Mouse (Mus musculus) midbrain, embryonic 13.5 days (tissue): ENCODE data around the gene Cog7. TPM values are rescaled to one million over a fixed set of nuclear protein-coding genes. Genes with fewer than 3 reads are reported as not detected.

Experiments
- ATAC-seq: fragments of 200-750 bp; cut with Nextera tagmentation; 2 replicates; pipeline ENCODE4 v1.8.0; 2017; ENCODE audit warnings: mild to moderate bottlenecking, moderate TSS enrichment, moderate library complexity
- H3K27ac ChIP-seq: fragments of 300-500 bp; sonication (generic); 2 replicates; pipeline ENCODE4 v1.5.1; 2015; ENCODE audit warnings: inconsistent platforms, mild to moderate bottlenecking, moderate library complexity
- H3K27me3 ChIP-seq: fragments of 300-500 bp; sonication (generic); 2 replicates; pipeline ENCODE4 v1.6.1; 2015; ENCODE audit warnings: mild to moderate bottlenecking, inconsistent platforms
- H3K36me3 ChIP-seq: fragments of 300-500 bp; sonication (generic); 2 replicates; pipeline ENCODE4 v1.6.1; 2015; ENCODE audit warnings: mild to moderate bottlenecking, inconsistent platforms
- H3K4me1 ChIP-seq: fragments of 300-500 bp; sonication (generic); replicated peaks from 2 replicates; pipeline ENCODE4 v1.6.1; 2015; ENCODE audit warnings: inconsistent platforms
- H3K4me2 ChIP-seq: fragments of 300-500 bp; sonication (generic); replicated peaks from 2 replicates; pipeline ENCODE4 v1.6.1; 2015; ENCODE audit warnings: moderate library complexity, mild to moderate bottlenecking, inconsistent platforms
- H3K4me3 ChIP-seq: fragments of 300-500 bp; sonication (generic); replicated peaks from 2 replicates; pipeline ENCODE4 v1.5.1; 2015; ENCODE audit warnings: mild to moderate bottlenecking, inconsistent platforms
- H3K9ac ChIP-seq: fragments of 300-500 bp; sonication (generic); replicated peaks from 2 replicates; pipeline ENCODE4 v1.6.1; 2015; ENCODE audit warnings: mild to moderate bottlenecking, inconsistent platforms
- H3K9me3 ChIP-seq: fragments of 300-500 bp; sonication (generic); 2 replicates; pipeline ENCODE4 v1.6.1; 2016; ENCODE audit warnings: mild to moderate bottlenecking, inconsistent platforms
- WGBS: fragments of 180-500 bp; shearing (Covaris S2); methylation state at CpG from one replicate; pipeline ENCODE4 v1.1.7; 2015; 5-methylcytosine and 5-hydroxymethylcytosine counted together
- polyA plus RNA-seq: library from polyadenylated mRNA; unstranded; fragments of >200 nt; fragmentation: Nextera tagmentation; extraction: Ambion mirVana; gene quantifications from 2 replicates; pipeline ENCODE4 v1.2.1, GENCODE M21; 2015

The Cog7 gene
- polyA plus RNA-seq, 1 experiment from 2014 or later, result 20.6 TPM

GRCm38 (mm10) chr7:121931246-121931645 lies 50.3 kb downstream of the Cog7 start:
- H3K4me3 ChIP-seq, result no peak overlapping the region
- no peak for ATAC-seq
- no peaks in the 10 kb centered on the region for H3K9me3 ChIP-seq
- H3K4me1 ChIP-seq, result no peaks in the 10 kb centered on the region
- no peak overlapping the region for H3K9ac ChIP-seq
- H3K36me3 ChIP-seq, result peaks cover 58% of the 10 kb centered on the region
- WGBS, result 33% methylated on average over 7 of the region's 7 CpGs
- no peak overlapping the region for H3K27ac ChIP-seq
- no peak overlapping the region for H3K4me2 ChIP-seq
- H3K27me3 ChIP-seq, result no peaks in the 10 kb centered on the region

DNA sequence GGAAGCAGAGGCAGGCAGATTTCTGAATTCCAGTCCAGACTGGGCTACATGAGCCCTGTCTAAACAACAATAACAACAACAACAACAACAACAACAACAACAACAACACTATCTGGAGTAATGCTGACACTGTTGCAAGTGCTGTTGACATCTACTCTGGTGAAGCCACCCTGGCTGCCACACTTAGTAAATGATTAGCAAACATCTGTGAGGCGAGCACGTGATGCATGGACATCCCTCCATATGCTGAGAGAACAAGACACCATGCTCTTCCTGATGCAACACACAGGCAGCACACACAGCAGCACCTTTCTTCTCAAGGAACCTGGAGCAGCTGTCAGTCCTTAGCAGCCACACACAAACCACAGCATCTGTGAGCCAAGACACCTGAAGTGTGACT lies 53.6 kb downstream of the Cog7 start:
- Histone ChIP-seq H3K9ac (no peak overlapping the region), H3K4me3 (no peak overlapping the region), H3K27me3 (no peaks in the 10 kb centered on the region), H3K4me1 (no peaks in the 10 kb centered on the region), H3K27ac (no peak overlapping the region), H3K9me3 (no peaks in the 10 kb centered on the region), H3K4me2 (no peak overlapping the region), H3K36me3 (peaks cover 67% of the 10 kb centered on the region)
- 94% methylated on average over 2 of the region's 2 CpGs for WGBS
- ATAC-seq, result no peak

DNA sequence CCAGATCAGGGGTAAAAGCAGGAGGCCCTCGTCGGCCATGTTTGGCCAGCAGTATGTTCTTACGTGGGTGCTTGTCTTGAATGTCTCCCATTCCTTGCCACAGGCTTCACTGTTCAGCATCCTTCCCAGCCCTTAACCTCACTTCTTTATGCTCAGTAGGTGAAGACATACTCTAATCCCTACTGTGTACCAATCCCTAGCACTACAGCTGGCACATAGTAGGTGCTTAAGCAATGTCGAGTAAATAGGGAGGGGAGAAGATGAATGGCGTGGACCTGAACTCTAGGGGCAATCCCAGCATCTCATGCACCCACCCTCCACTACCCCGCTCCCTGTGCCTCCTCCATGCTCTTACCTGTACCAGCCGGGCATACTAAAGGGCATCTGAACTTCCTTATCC lies 57.1 kb downstream of the Cog7 start:
- Histone ChIP-seq H3K9me3 (no peaks in the 10 kb centered on the region), H3K4me3 (no peak overlapping the region), H3K9ac (no peak overlapping the region), H3K4me1 (no peaks in the 10 kb centered on the region), H3K36me3 (peaks cover 57% of the 10 kb centered on the region), H3K4me2 (no peak overlapping the region), H3K27me3 (no peaks in the 10 kb centered on the region), H3K27ac (no peak overlapping the region)
- ATAC-seq, result no peak
- 93% methylated on average over 7 of the region's 7 CpGs for WGBS

- Histone ChIP-seq H3K36me3 (no peaks in the 10 kb centered on the region), H3K4me3 (no peak overlapping the region), H3K4me1 (no peaks in the 10 kb centered on the region), H3K9ac (no peak overlapping the region), H3K4me2 (no peak overlapping the region), H3K27ac (no peak overlapping the region), H3K9me3 (no peaks in the 10 kb centered on the region), H3K27me3 (no peaks in the 10 kb centered on the region)
- no peak for ATAC-seq
- WGBS, result 86% methylated on average over 6 of the region's 6 CpGs
Measured at GRCm38 (mm10) chr7:121913944-121914343, 67.6 kb downstream of the Cog7 start.

- Histone ChIP-seq H3K36me3 (no peaks in the 10 kb centered on the region), H3K4me2 (no peak overlapping the region), H3K9ac (no peak overlapping the region), H3K9me3 (no peaks in the 10 kb centered on the region), H3K4me1 (no peaks in the 10 kb centered on the region), H3K27ac (no peak overlapping the region), H3K4me3 (no peak overlapping the region), H3K27me3 (no peaks in the 10 kb centered on the region)
- 84% methylated on average over 8 of the region's 8 CpGs for WGBS
- ATAC-seq, result no peak
Measured at GRCm38 (mm10) chr7:121912250-121912649, 69.3 kb downstream of the Cog7 start.

GRCm38 (mm10) chr7:121906879-121907278 lies 74.6 kb downstream of the Cog7 start:
- WGBS, result 73% methylated on average over 4 of the region's 4 CpGs
- no peaks in the 10 kb centered on the region for H3K36me3 ChIP-seq
- H3K4me1 ChIP-seq, result no peaks in the 10 kb centered on the region
- no peak overlapping the region for H3K4me3 ChIP-seq
- no peaks in the 10 kb centered on the region for H3K9me3 ChIP-seq
- no peak overlapping the region for H3K4me2 ChIP-seq
- ATAC-seq, result no peak
- H3K27ac ChIP-seq, result no peak overlapping the region
- no peaks in the 10 kb centered on the region for H3K27me3 ChIP-seq
- no peak overlapping the region for H3K9ac ChIP-seq

DNA sequence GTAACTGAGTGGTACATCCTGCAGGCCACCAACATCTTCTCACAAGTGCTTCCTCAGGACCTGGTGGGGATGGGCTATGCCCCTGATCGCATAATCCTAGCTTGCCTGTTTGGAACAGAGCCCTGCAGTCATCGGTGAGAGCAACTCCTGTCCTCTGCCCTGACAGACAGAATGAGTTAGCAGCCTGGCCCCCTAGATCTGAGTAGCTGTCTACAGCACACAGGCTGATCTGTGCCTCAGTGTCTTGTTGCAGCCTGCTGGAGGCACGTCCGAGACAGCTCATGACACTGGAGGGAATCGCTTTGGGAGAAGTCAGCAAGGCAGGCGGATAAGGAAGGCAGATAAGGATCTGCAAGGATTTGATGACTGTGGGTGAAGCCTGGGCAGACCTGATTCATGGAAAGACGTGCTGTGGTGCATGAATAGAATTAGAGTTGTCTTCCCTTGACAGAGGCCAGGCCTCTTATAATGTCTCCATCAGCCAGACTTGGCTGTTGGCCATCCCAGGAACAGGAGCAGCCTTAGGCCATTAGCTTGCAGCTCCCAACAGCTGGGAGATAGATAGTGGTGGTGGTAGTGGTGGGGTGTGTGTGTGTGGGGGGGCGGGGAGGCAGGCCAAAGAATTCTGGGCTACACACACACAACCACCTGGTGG lies 78.6 kb downstream of the Cog7 start:
- Histone ChIP-seq H3K9me3 (no peaks in the 10 kb centered on the region), H3K4me3 (no peak overlapping the region), H3K4me1 (peaks cover 4% of the 10 kb centered on the region; the same call in 1 of the 2 replicates), H3K9ac (no peak overlapping the region), H3K36me3 (no peaks in the 10 kb centered on the region), H3K4me2 (no peak overlapping the region), H3K27me3 (0 out of 2 replicates have a peak, but pooled peaks cover 3% of the 10 kb centered on the region), H3K27ac (no peak overlapping the region)
- no peak for ATAC-seq
- 79% methylated on average over 8 of the region's 8 CpGs for WGBS

- H3K4me3 ChIP-seq, result no peak overlapping the region
- no peak overlapping the region for H3K27ac ChIP-seq
- no peaks in the 10 kb centered on the region for H3K9me3 ChIP-seq
- H3K4me1 ChIP-seq, result peaks cover 4% of the 10 kb centered on the region; the same call in 1 of the 2 replicates
- no peaks in the 10 kb centered on the region for H3K36me3 ChIP-seq
- peak overlapping the region; percentile 36 for H3K4me2 ChIP-seq
- peak; percentile 53; the same call in 1 of the 2 replicates for ATAC-seq
- 5% methylated on average over 7 of the region's 7 CpGs for WGBS
- 0 out of 2 replicates have a peak, but pooled peaks cover 3% of the 10 kb centered on the region for H3K27me3 ChIP-seq
- H3K9ac ChIP-seq, result no peak overlapping the region
Measured at GRCm38 (mm10) chr7:121899940-121900339, 81.6 kb downstream of the Cog7 start.

DNA sequence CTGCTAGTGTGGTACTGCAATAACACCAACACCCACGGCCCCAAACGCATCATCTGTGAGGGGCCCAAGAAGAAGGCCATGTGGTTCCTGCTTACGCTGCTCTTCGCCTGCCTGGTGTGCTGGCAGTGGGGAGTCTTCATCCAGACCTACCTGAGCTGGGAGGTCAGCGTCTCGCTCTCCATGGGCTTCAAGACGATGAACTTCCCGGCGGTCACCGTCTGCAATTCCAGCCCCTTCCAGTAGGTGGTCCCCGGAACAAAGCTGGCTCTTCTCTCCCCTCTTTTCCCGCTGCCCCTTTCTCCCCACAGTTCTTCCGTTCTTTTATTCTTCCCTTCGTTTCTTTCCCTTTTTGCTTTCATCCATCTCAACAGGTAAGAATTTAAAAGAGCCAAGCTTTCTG lies 82.2 kb downstream of the Cog7 start:
- Histone ChIP-seq H3K4me1 (peaks cover 4% of the 10 kb centered on the region; the same call in 1 of the 2 replicates), H3K36me3 (no peaks in the 10 kb centered on the region), H3K4me3 (no peak overlapping the region), H3K4me2 (peak overlapping the region; percentile 36), H3K9me3 (no peaks in the 10 kb centered on the region), H3K9ac (no peak overlapping the region), H3K27me3 (0 out of 2 replicates have a peak, but pooled peaks cover 3% of the 10 kb centered on the region), H3K27ac (no peak overlapping the region)
- ATAC-seq, result no peak
- WGBS, result 9% methylated on average over 14 of the region's 14 CpGs

DNA sequence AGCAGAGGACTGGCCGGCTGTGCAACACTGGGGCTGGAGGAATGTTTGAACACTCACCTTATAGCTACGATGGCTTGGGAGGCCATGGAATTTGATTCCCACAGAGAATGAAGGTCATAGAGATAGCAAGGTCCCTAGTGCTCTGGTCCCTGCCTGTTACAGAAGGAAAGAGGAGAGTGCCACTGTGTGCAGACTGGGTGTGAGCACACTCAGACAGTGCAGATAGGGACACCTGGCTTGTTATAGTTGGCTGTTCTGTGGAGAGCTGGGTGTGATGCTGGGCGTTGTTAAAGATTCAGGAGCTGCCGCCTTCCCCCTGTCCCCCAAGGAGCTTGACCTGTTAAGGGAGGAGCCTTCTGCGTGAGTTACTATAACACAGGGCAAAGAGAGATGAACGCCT lies 84.8 kb downstream of the Cog7 start:
- WGBS, result 45% methylated on average over 6 of the region's 6 CpGs
- H3K4me1 ChIP-seq, result peaks cover 4% of the 10 kb centered on the region; the same call in 1 of the 2 replicates
- H3K27ac ChIP-seq, result no peak overlapping the region
- no peak for ATAC-seq
- H3K9ac ChIP-seq, result no peak overlapping the region
- no peak overlapping the region for H3K4me2 ChIP-seq
- H3K4me3 ChIP-seq, result no peak overlapping the region
- H3K9me3 ChIP-seq, result no peaks in the 10 kb centered on the region
- no peaks in the 10 kb centered on the region for H3K36me3 ChIP-seq
- H3K27me3 ChIP-seq, result 0 out of 2 replicates have a peak, but pooled peaks cover 3% of the 10 kb centered on the region

DNA sequence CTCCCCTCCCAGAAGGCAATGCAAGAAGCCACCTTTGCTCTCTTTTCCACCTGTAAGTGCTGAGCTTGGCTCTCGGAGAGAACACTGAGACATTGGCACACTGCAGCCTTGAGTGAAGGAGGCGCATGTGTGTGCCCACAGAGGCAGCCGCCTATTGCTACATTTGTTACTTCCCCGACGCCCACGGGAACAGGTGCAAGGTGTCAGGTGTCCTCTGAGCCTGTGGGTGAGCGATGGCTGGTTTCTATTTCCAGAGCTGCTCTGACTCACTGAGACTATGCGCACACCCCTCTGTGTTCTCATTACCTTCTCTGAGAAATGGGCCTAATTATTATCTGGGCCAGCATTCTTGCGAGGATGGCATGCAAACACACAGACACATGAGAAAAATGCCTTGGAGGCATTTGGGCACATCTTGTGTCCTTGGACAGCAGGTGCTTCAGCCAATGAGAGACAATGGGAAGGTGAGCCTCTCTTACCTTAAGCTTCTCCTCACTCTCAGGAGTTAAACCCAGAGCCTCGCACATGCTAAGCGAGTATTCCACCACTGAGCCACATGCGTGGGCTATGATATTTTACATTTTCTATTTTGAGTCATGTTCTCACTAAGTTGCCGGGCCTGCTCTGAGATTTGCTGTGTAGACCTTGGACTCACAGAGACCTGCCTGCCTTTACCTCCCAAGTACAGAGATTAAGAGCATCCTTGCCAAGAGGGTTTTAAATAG lies 90.7 kb downstream of the Cog7 start:
- Histone ChIP-seq H3K4me3 (no peak overlapping the region), H3K27me3 (no peaks in the 10 kb centered on the region), H3K9me3 (no peaks in the 10 kb centered on the region), H3K9ac (no peak overlapping the region), H3K36me3 (no peaks in the 10 kb centered on the region), H3K4me1 (no peaks in the 10 kb centered on the region), H3K4me2 (no peak overlapping the region), H3K27ac (no peak overlapping the region)
- no peak for ATAC-seq
- 95% methylated on average over 13 of the region's 13 CpGs for WGBS

GRCm38 (mm10) chr7:121880246-121880645 lies 101.3 kb downstream of the Cog7 start:
- H3K27ac ChIP-seq, result no peak overlapping the region
- H3K9ac ChIP-seq, result no peak overlapping the region
- ATAC-seq, result no peak
- 86% methylated on average over 4 of the region's 4 CpGs for WGBS
- no peak overlapping the region for H3K4me2 ChIP-seq
- H3K4me3 ChIP-seq, result no peak overlapping the region
- no peaks in the 10 kb centered on the region for H3K27me3 ChIP-seq
- no peaks in the 10 kb centered on the region for H3K36me3 ChIP-seq
- no peaks in the 10 kb centered on the region for H3K9me3 ChIP-seq
- no peaks in the 10 kb centered on the region for H3K4me1 ChIP-seq
